Mouse (Mus musculus) forebrain, embryonic 13.5 days (tissue): ENCODE measurements at regions not wholly inside any gene's neighbourhood (a gene's known extent, or its start where the extent isn't known, plus 50 kb on each side); places are given as distances from the start of the nearest gene placed in this dataset.

Experiments
- ATAC-seq: fragments of 200-750 bp; cut with Nextera tagmentation; 2 replicates; pipeline ENCODE4 v1.8.0; 2017
- H3K27ac ChIP-seq: fragments of 300-500 bp; sonication (generic); 2 replicates; pipeline ENCODE4 v1.5.1; 2015; ENCODE audit warnings: inconsistent platforms, mild to moderate bottlenecking, moderate library complexity
- H3K27me3 ChIP-seq: fragments of 300-500 bp; sonication (generic); 2 replicates; pipeline ENCODE4 v1.6.1; 2015; ENCODE audit warnings: mild to moderate bottlenecking, inconsistent platforms
- H3K36me3 ChIP-seq: fragments of 300-500 bp; sonication (generic); 2 replicates; pipeline ENCODE4 v1.6.1; 2015; ENCODE audit warnings: mild to moderate bottlenecking, inconsistent platforms; ENCODE audit not compliant: poor library complexity, severe bottlenecking
- H3K4me1 ChIP-seq: fragments of 300-500 bp; sonication (generic); 2 replicates; pipeline ENCODE4 v1.6.1; 2015; ENCODE audit warnings: inconsistent platforms
- H3K4me2 ChIP-seq: fragments of 300-500 bp; sonication (generic); 2 replicates; pipeline ENCODE4 v1.6.1; 2015; ENCODE audit warnings: inconsistent platforms, mild to moderate bottlenecking, moderate library complexity
- H3K4me3 ChIP-seq: fragments of 300-500 bp; sonication (generic); 2 replicates; pipeline ENCODE4 v1.5.1; 2015; ENCODE audit warnings: mild to moderate bottlenecking, inconsistent platforms
- H3K9ac ChIP-seq: fragments of 300-500 bp; sonication (generic); 2 replicates; pipeline ENCODE4 v1.6.1; 2015; ENCODE audit warnings: mild to moderate bottlenecking, inconsistent platforms
- H3K9me3 ChIP-seq: fragments of 300-500 bp; sonication (generic); replicated peaks from 2 replicates; pipeline ENCODE4 v1.6.1; 2016; ENCODE audit warnings: inconsistent platforms
- WGBS: fragments of 180-500 bp; shearing (Covaris S2); methylation state at CpG from one replicate; pipeline ENCODE4 v1.1.7; 2015; 5-methylcytosine and 5-hydroxymethylcytosine counted together

GRCm38 (mm10) chr6:100975835-100976234 lies 142.4 kb downstream of the Ppp4r2 start:
- no peak overlapping the region for H3K27ac ChIP-seq
- H3K4me2 ChIP-seq: no peak overlapping the region
- H3K9me3 ChIP-seq: no peaks in the 10 kb centered on the region
- H3K9ac ChIP-seq: no peak overlapping the region
- no peaks in the 10 kb centered on the region for H3K36me3 ChIP-seq
- H3K4me1 ChIP-seq: peaks cover 10% of the 10 kb centered on the region
- ATAC-seq: no peak
- H3K27me3 ChIP-seq: no peaks in the 10 kb centered on the region
- H3K4me3 ChIP-seq: no peak overlapping the region
- WGBS: 49% methylated on average over 6 of the region's 6 CpGs

- 48% methylated on average over 9 of the region's 9 CpGs for WGBS
- H3K4me1 ChIP-seq: peaks cover 6% of the 10 kb centered on the region
- ATAC-seq: no peak
- H3K9me3 ChIP-seq: no peaks in the 10 kb centered on the region
- no peak overlapping the region for H3K4me2 ChIP-seq
- H3K27me3 ChIP-seq: no peaks in the 10 kb centered on the region
- no peak overlapping the region for H3K4me3 ChIP-seq
- H3K36me3 ChIP-seq: no peaks in the 10 kb centered on the region
- no peak overlapping the region; the same call in 1 of the 2 replicates for H3K27ac ChIP-seq
- no peak overlapping the region for H3K9ac ChIP-seq
These were observed 143.8 kb downstream of the Ppp4r2 start for GRCm38 (mm10) chr6:100977201-100977691.

- Histone ChIP-seq H3K27me3 (no peaks in the 10 kb centered on the region), H3K27ac (no peak overlapping the region), H3K4me2 (no peak overlapping the region), H3K4me3 (no peak overlapping the region), H3K9me3 (no peaks in the 10 kb centered on the region), H3K4me1 (peaks cover 6% of the 10 kb centered on the region), H3K36me3 (no peaks in the 10 kb centered on the region), H3K9ac (no peak overlapping the region)
- ATAC-seq: no peak
- 89% methylated on average over 5 of the region's 5 CpGs for WGBS
These were observed 144.7 kb downstream of the Ppp4r2 start for GRCm38 (mm10) chr6:100978113-100978512.

GRCm38 (mm10) chr6:100978727-100979460 lies 145.5 kb downstream of the Ppp4r2 start:
- no peak overlapping the region for H3K4me2 ChIP-seq
- H3K27me3 ChIP-seq: no peaks in the 10 kb centered on the region
- no peak overlapping the region for H3K4me3 ChIP-seq
- no peak overlapping the region for H3K9ac ChIP-seq
- no peaks in the 10 kb centered on the region for H3K9me3 ChIP-seq
- 78% methylated on average over 9 of the region's 9 CpGs for WGBS
- no peaks in the 10 kb centered on the region for H3K36me3 ChIP-seq
- peaks cover 6% of the 10 kb centered on the region for H3K4me1 ChIP-seq
- no peak for ATAC-seq
- no peak overlapping the region for H3K27ac ChIP-seq

- no peaks in the 10 kb centered on the region for H3K36me3 ChIP-seq
- H3K27ac ChIP-seq: no peak overlapping the region
- 89% methylated on average over 2 of the region's 2 CpGs for WGBS
- H3K27me3 ChIP-seq: no peaks in the 10 kb centered on the region
- no peak for ATAC-seq
- H3K4me1 ChIP-seq: peaks cover 6% of the 10 kb centered on the region
- no peak overlapping the region for H3K4me3 ChIP-seq
- no peaks in the 10 kb centered on the region for H3K9me3 ChIP-seq
- no peak overlapping the region for H3K4me2 ChIP-seq
- H3K9ac ChIP-seq: no peak overlapping the region
These were observed 146.7 kb downstream of the Ppp4r2 start for GRCm38 (mm10) chr6:100980156-100980555.

- WGBS: 79% methylated on average over 7 of the region's 7 CpGs
These were observed 151.4 kb downstream of the Ppp4r2 start for GRCm38 (mm10) chr6:100984861-100985260.

GRCm38 (mm10) chr6:100985334-100985937 lies 152.0 kb downstream of the Ppp4r2 start:
- Histone ChIP-seq H3K36me3 (no peaks in the 10 kb centered on the region), H3K9me3 (no peaks in the 10 kb centered on the region), H3K4me2 (no peak overlapping the region), H3K9ac (no peak overlapping the region), H3K27me3 (no peaks in the 10 kb centered on the region), H3K4me1 (no peaks in the 10 kb centered on the region), H3K4me3 (no peak overlapping the region), H3K27ac (no peak overlapping the region)
- 76% methylated on average over 5 of the region's 5 CpGs for WGBS
- no peak for ATAC-seq

More at GRCm38 (mm10) chr6:100984861-100985260, 151.4 kb downstream of the Ppp4r2 start:
- ATAC-seq: no peak
- Histone ChIP-seq H3K9me3 (no peaks in the 10 kb centered on the region), H3K4me1 (no peaks in the 10 kb centered on the region), H3K27me3 (no peaks in the 10 kb centered on the region), H3K9ac (no peak overlapping the region), H3K36me3 (no peaks in the 10 kb centered on the region), H3K4me3 (no peak overlapping the region), H3K27ac (no peak overlapping the region), H3K4me2 (no peak overlapping the region)

GRCm38 (mm10) chr6:100988521-100988920 lies 155.1 kb downstream of the Ppp4r2 start:
- Histone ChIP-seq H3K4me1 (no peaks in the 10 kb centered on the region), H3K9ac (no peak overlapping the region), H3K36me3 (no peaks in the 10 kb centered on the region), H3K9me3 (no peaks in the 10 kb centered on the region), H3K4me3 (no peak overlapping the region), H3K27me3 (no peaks in the 10 kb centered on the region), H3K27ac (no peak overlapping the region), H3K4me2 (no peak overlapping the region)
- no peak for ATAC-seq
- WGBS: 74% methylated on average over 6 of the region's 6 CpGs

GRCm38 (mm10) chr6:100993421-100993820 lies 160.0 kb downstream of the Ppp4r2 start:
- WGBS: 94% methylated on average over 1 of the region's 1 CpGs
- peaks cover 7% of the 10 kb centered on the region for H3K4me1 ChIP-seq
- no peak overlapping the region for H3K4me3 ChIP-seq
- H3K9ac ChIP-seq: no peak overlapping the region
- no peak for ATAC-seq
- no peak overlapping the region for H3K4me2 ChIP-seq
- H3K9me3 ChIP-seq: no peaks in the 10 kb centered on the region
- no peaks in the 10 kb centered on the region for H3K36me3 ChIP-seq
- no peaks in the 10 kb centered on the region for H3K27me3 ChIP-seq
- H3K27ac ChIP-seq: no peak overlapping the region

GRCm38 (mm10) chr6:100995874-100996560 lies 162.6 kb downstream of the Ppp4r2 start:
- H3K27me3 ChIP-seq: no peaks in the 10 kb centered on the region
- peaks cover 7% of the 10 kb centered on the region for H3K4me1 ChIP-seq
- H3K9ac ChIP-seq: no peak overlapping the region
- no peak overlapping the region for H3K4me3 ChIP-seq
- H3K4me2 ChIP-seq: no peak overlapping the region
- ATAC-seq: peak; percentile 85
- WGBS: 35% methylated on average over 6 of the region's 6 CpGs
- no peaks in the 10 kb centered on the region for H3K36me3 ChIP-seq
- no peaks in the 10 kb centered on the region for H3K9me3 ChIP-seq
- H3K27ac ChIP-seq: peak overlapping the region; percentile 40; the same call in 1 of the 2 replicates

- 91% methylated on average over 1 of the region's 1 CpGs for WGBS
- Histone ChIP-seq H3K9me3 (no peaks in the 10 kb centered on the region), H3K9ac (no peak overlapping the region), H3K27me3 (no peaks in the 10 kb centered on the region), H3K4me1 (peaks cover 7% of the 10 kb centered on the region), H3K36me3 (no peaks in the 10 kb centered on the region), H3K27ac (no peak overlapping the region), H3K4me2 (no peak overlapping the region), H3K4me3 (no peak overlapping the region)
- no peak for ATAC-seq
These were observed 164.9 kb downstream of the Ppp4r2 start for GRCm38 (mm10) chr6:100998285-100998684.

- H3K27ac ChIP-seq: no peak overlapping the region
- H3K27me3 ChIP-seq: no peaks in the 10 kb centered on the region
- H3K4me3 ChIP-seq: no peak overlapping the region
- no peak overlapping the region for H3K4me2 ChIP-seq
- ATAC-seq: no peak
- H3K9ac ChIP-seq: no peak overlapping the region
- no peaks in the 10 kb centered on the region for H3K9me3 ChIP-seq
- WGBS: 88% methylated on average over 1 of the region's 1 CpGs
- H3K36me3 ChIP-seq: no peaks in the 10 kb centered on the region
- H3K4me1 ChIP-seq: no peaks in the 10 kb centered on the region
These were observed 170.5 kb downstream of the Ppp4r2 start for GRCm38 (mm10) chr6:101003901-101004300.
